Comparison of ENCODE assay signal across 13 mouse cellular contexts in genomic region chr2:157073378-157074052, GRCm38 (mm10). TPM values are rescaled to one million over a fixed set of nuclear protein-coding genes. Genes with fewer than 3 reads are reported as not detected.
DNase-seq lines count a peak whose midpoint lies in the region; ATAC-seq and TF ChIP-seq lines count a peak whose summit lies in the region.
"Had no signal": no experiment of that assay in that cellular context is flagged by ENCODE, and none has a peak within 500 bp of the region (broad histone marks: within the 10 kb centered on the region; RNA-seq: fewer than 3 reads in every experiment).

No protein-coding gene starts in this region.

- H3K9me3 ChIP-seq in forebrain, embryonic 14.5 days (replicated peaks; ENCODE audit: control insufficient read depth, low read length): no peaks in the 10 kb centered on the region
- H3K9me3 ChIP-seq in forebrain, embryonic 12.5 days: no peaks in the 10 kb centered on the region
- no peaks in the 10 kb centered on the region for H3K9me3 ChIP-seq in midbrain, embryonic 15.5 days
- H3K9me3 ChIP-seq in midbrain, embryonic 14.5 days (ENCODE audit: control insufficient read depth, low read length): no peaks in the 10 kb centered on the region
- no peaks in the 10 kb centered on the region for H3K9me3 ChIP-seq in heart, postnatal 0 days (replicated peaks; ENCODE audit: control insufficient read depth, low read length)
- H3K9me3 ChIP-seq in stomach, postnatal 0 days (ENCODE audit: control insufficient read depth, low read length): no peaks in the 10 kb centered on the region

- H3K4me2 ChIP-seq in forebrain, embryonic 14.5 days (ENCODE audit: low read length): peak overlapping the region; percentile 89; the same call in 1 of the 2 replicates
- H3K4me2 ChIP-seq in forebrain, embryonic 12.5 days: no peak overlapping the region
- no peak overlapping the region; the same call in 1 of the 2 replicates for H3K4me2 ChIP-seq in midbrain, embryonic 15.5 days
- no peak overlapping the region for H3K4me2 ChIP-seq in midbrain, embryonic 14.5 days (ENCODE audit: low read length)
- H3K4me2 ChIP-seq in heart, postnatal 0 days (ENCODE audit: low read depth, low read length): no peak overlapping the region
- 0 out of 2 replicates have a peak overlapping the region, but pooled peaks have one; percentile 25 for H3K4me2 ChIP-seq in stomach, postnatal 0 days (replicated peaks; ENCODE audit: low read depth)

- H3K4me1 ChIP-seq in forebrain, embryonic 14.5 days (ENCODE audit: control insufficient read depth, insufficient read depth, low read length): peaks cover 79% of the 10 kb centered on the region
- H3K4me1 ChIP-seq in forebrain, embryonic 12.5 days: peaks cover 93% of the 10 kb centered on the region
- peaks cover 89% of the 10 kb centered on the region for H3K4me1 ChIP-seq in midbrain, embryonic 15.5 days
- peaks cover 88% of the 10 kb centered on the region for H3K4me1 ChIP-seq in midbrain, embryonic 14.5 days (ENCODE audit: control insufficient read depth, insufficient read depth, low read length)
- H3K4me1 ChIP-seq in heart, postnatal 0 days (ENCODE audit: control insufficient read depth, insufficient read depth): peaks cover 86% of the 10 kb centered on the region
- H3K4me1 ChIP-seq in stomach, postnatal 0 days (replicated peaks; ENCODE audit: control insufficient read depth, insufficient read depth): peaks cover 42% of the 10 kb centered on the region

- H3K36me3 ChIP-seq in forebrain, embryonic 14.5 days (ENCODE audit: control insufficient read depth, insufficient read depth, low read length): peaks cover 17% of the 10 kb centered on the region; the same call in 1 of the 2 replicates
- H3K36me3 ChIP-seq in forebrain, embryonic 12.5 days (replicated peaks): peaks cover 17% of the 10 kb centered on the region; the same call in 1 of the 2 replicates
- no peaks in the 10 kb centered on the region for H3K36me3 ChIP-seq in midbrain, embryonic 15.5 days (replicated peaks)
- H3K36me3 ChIP-seq in midbrain, embryonic 14.5 days (ENCODE audit: control insufficient read depth, insufficient read depth, low read length): peaks cover 14% of the 10 kb centered on the region
- peaks cover 6% of the 10 kb centered on the region; the same call in 1 of the 2 replicates for H3K36me3 ChIP-seq in heart, postnatal 0 days (replicated peaks; ENCODE audit: control insufficient read depth, insufficient read depth, low read length)
- peaks cover 2% of the 10 kb centered on the region; the same call in 1 of the 2 replicates for H3K36me3 ChIP-seq in stomach, postnatal 0 days (ENCODE audit: control insufficient read depth, insufficient read depth, low read length)

- no peak for DNase-seq in forebrain, embryonic 14.5 days (ENCODE audit: low spot score)
- no peak for DNase-seq in midbrain, embryonic 14.5 days
- DNase-seq in heart, postnatal 0 days (ENCODE audit: low spot score): no peak
- no peak for DNase-seq in stomach, postnatal 0 days (ENCODE audit: low spot score)
- no peak for DNase-seq in gastrocnemius, adult 18-20 months (ENCODE audit: low spot score)
- no peak for DNase-seq in thymus, adult 18-20 months
- DNase-seq: kidney, adult 11 months had no signal

- no peak overlapping the region for H3K4me3 ChIP-seq in forebrain, embryonic 14.5 days (ENCODE audit: low read depth, low read length)
- H3K4me3 ChIP-seq in forebrain, embryonic 12.5 days (replicated peaks): no peak overlapping the region
- no peak overlapping the region for H3K4me3 ChIP-seq in midbrain, embryonic 15.5 days
- H3K4me3 ChIP-seq in midbrain, embryonic 14.5 days (replicated peaks; ENCODE audit: low read depth, low read length): no peak overlapping the region
- no peak overlapping the region for H3K4me3 ChIP-seq in heart, postnatal 0 days (ENCODE audit: low read depth, low read length)
- H3K4me3 ChIP-seq in stomach, postnatal 0 days (ENCODE audit: low read depth, low read length): no peak overlapping the region

- H3K27me3 ChIP-seq in forebrain, embryonic 14.5 days (replicated peaks; ENCODE audit: control insufficient read depth, insufficient read depth, low read length): no peaks in the 10 kb centered on the region
- H3K27me3 ChIP-seq in forebrain, embryonic 12.5 days: no peaks in the 10 kb centered on the region
- H3K27me3 ChIP-seq in midbrain, embryonic 15.5 days (replicated peaks): no peaks in the 10 kb centered on the region
- H3K27me3 ChIP-seq in midbrain, embryonic 14.5 days (ENCODE audit: control insufficient read depth, insufficient read depth, low read length): no peaks in the 10 kb centered on the region
- no peaks in the 10 kb centered on the region for H3K27me3 ChIP-seq in heart, postnatal 0 days (ENCODE audit: control insufficient read depth, insufficient read depth, low read length)
- H3K27me3 ChIP-seq in stomach, postnatal 0 days (ENCODE audit: control insufficient read depth, insufficient read depth, low read length): no peaks in the 10 kb centered on the region

- 0 out of 2 replicates have a peak overlapping the region, but pooled peaks have one; percentile 17 for H3K9ac ChIP-seq in forebrain, embryonic 14.5 days (ENCODE audit: low read length)
- no peak overlapping the region for H3K9ac ChIP-seq in forebrain, embryonic 12.5 days
- H3K9ac ChIP-seq in midbrain, embryonic 15.5 days: no peak overlapping the region
- no peak overlapping the region for H3K9ac ChIP-seq in midbrain, embryonic 14.5 days (replicated peaks; ENCODE audit: low read length)
- no peak overlapping the region for H3K9ac ChIP-seq in heart, postnatal 0 days (replicated peaks; ENCODE audit: low read depth, low read length)
- H3K9ac ChIP-seq in stomach, postnatal 0 days (ENCODE audit: low read length): no peak overlapping the region

- no peak for TF ChIP-seq CTCF in heart, postnatal 0 days (IDR thresholded peaks at IDR 0.05; ENCODE audit: low read depth)
- no peak for TF ChIP-seq CTCF in stomach, postnatal 0 days (IDR thresholded peaks at IDR 0.05; ENCODE audit: low read depth)

- WGBS in forebrain, embryonic 14.5 days: 82% methylated on average over 9 of the region's 9 CpGs
- 88% methylated on average over 9 of the region's 9 CpGs for WGBS in forebrain, embryonic 12.5 days
- WGBS in midbrain, embryonic 15.5 days: 74% methylated on average over 9 of the region's 9 CpGs
- 69% methylated on average over 9 of the region's 9 CpGs for WGBS in midbrain, embryonic 14.5 days
- 50% methylated on average over 9 of the region's 9 CpGs for WGBS in heart, postnatal 0 days
- 51% methylated on average over 9 of the region's 9 CpGs for WGBS in stomach, postnatal 0 days

- no peak for ATAC-seq in forebrain, embryonic 14.5 days
- ATAC-seq in forebrain, embryonic 12.5 days (ENCODE audit: low FRiP score): no peak
- no peak for ATAC-seq in midbrain, embryonic 15.5 days (replicated peaks)
- ATAC-seq in midbrain, embryonic 14.5 days (ENCODE audit: low FRiP score, low TSS enrichment): no peak
- ATAC-seq in heart, postnatal 0 days (ENCODE audit: insufficient read depth, low read depth): no peak
- no peak for ATAC-seq in stomach, postnatal 0 days (ENCODE audit: low FRiP score, low TSS enrichment)

- no peak overlapping the region for H3K27ac ChIP-seq in forebrain, embryonic 14.5 days (ENCODE audit: low read depth, low read length)
- H3K27ac ChIP-seq in forebrain, embryonic 12.5 days: no peak overlapping the region
- 0 out of 2 replicates have a peak overlapping the region, but pooled peaks have one; percentile 2 for H3K27ac ChIP-seq in midbrain, embryonic 15.5 days
- H3K27ac ChIP-seq in midbrain, embryonic 14.5 days (replicated peaks; ENCODE audit: low read depth, low read length): no peak overlapping the region
- peak overlapping the region; percentile 84 for H3K27ac ChIP-seq in heart, postnatal 0 days (ENCODE audit: low read depth)
- H3K27ac ChIP-seq in stomach, postnatal 0 days (replicated peaks): peak overlapping the region; percentile 86

- TF ChIP-seq EP300 in heart, postnatal 0 days (IDR thresholded peaks at IDR 0.05; ENCODE audit: low read depth): no peak
- TF ChIP-seq EP300 in stomach, postnatal 0 days (optimal IDR thresholded peaks at IDR 0.05): no peak

RNA-seq across cellular contexts. Expression of gene Soga1, which starts 5.5 kb away (rescaled TPM):
- polyA plus RNA-seq in forebrain, embryonic 14.5 days (2014; fragmentation: Nextera tagmentation; extraction: Ambion mirVana): 5.9 and 8.1 TPM in 2 replicates
- 6.0 and 7.4 TPM in 2 replicates for polyA plus RNA-seq in forebrain, embryonic 12.5 days (2016; fragmentation: Nextera tagmentation; extraction: Ambion mirVana)
- polyA plus RNA-seq in midbrain, embryonic 15.5 days (2015; fragmentation: Nextera tagmentation; extraction: Ambion mirVana): 6.8 and 7.1 TPM in 2 replicates
- 12.0 and 13.1 TPM in 2 replicates for polyA plus RNA-seq in midbrain, embryonic 14.5 days (2014; fragmentation: Nextera tagmentation; extraction: Ambion mirVana)
- 21.0 and 48.5 TPM in 2 replicates for total RNA-seq in heart, postnatal 0 days (2014; rRNA removed; ENCODE audit: low replicate concordance)
- polyA plus RNA-seq in heart, postnatal 0 days (2015; fragmentation: Nextera tagmentation; extraction: Ambion mirVana): 1.0 and 1.1 TPM in 2 replicates
- 0.65 and 0.86 TPM in 2 replicates for polyA plus RNA-seq in stomach, postnatal 0 days (2015; fragmentation: Nextera tagmentation; extraction: Ambion mirVana)
- 1 to 10 TPM; 2.7 to 3.9 TPM for total RNA-seq in gastrocnemius, adult 18-20 months (2021)

RNA-seq across cellular contexts. Expression of gene Tldc2, which starts 13.3 kb away (rescaled TPM):
- not detected in 2 replicates for polyA plus RNA-seq in forebrain, embryonic 14.5 days (2014; fragmentation: Nextera tagmentation; extraction: Ambion mirVana)
- polyA plus RNA-seq in forebrain, embryonic 12.5 days (2016; fragmentation: Nextera tagmentation; extraction: Ambion mirVana): not detected in 2 replicates
- not detected in 2 replicates for polyA plus RNA-seq in midbrain, embryonic 15.5 days (2015; fragmentation: Nextera tagmentation; extraction: Ambion mirVana)
- polyA plus RNA-seq in midbrain, embryonic 14.5 days (2014; fragmentation: Nextera tagmentation; extraction: Ambion mirVana): not detected in 2 replicates
- not detected in 2 replicates for total RNA-seq in heart, postnatal 0 days (2014; rRNA removed; ENCODE audit: low replicate concordance)
- not detected in 2 replicates for polyA plus RNA-seq in heart, postnatal 0 days (2015; fragmentation: Nextera tagmentation; extraction: Ambion mirVana)
- not detected in 2 replicates for polyA plus RNA-seq in stomach, postnatal 0 days (2015; fragmentation: Nextera tagmentation; extraction: Ambion mirVana)
- total RNA-seq in gastrocnemius, adult 18-20 months (2021): not detected
- total RNA-seq: adrenal gland, postnatal 25 days had no signal
- polyA plus RNA-seq: limb, embryonic 14.5 days; neural tube, embryonic 11.5 days; spleen, adult 2 months had no signal

Comparison
In these comparisons a context has a peak if more than half of its experiments do, and no peak if none do; other contexts are left out.
1. H3K27ac ChIP-seq: peak in midbrain, embryonic 15.5 days (single experiment), heart, postnatal 0 days (single experiment) and stomach, postnatal 0 days (single experiment); none in forebrain, embryonic 14.5 days (single experiment), forebrain, embryonic 12.5 days (single experiment) and midbrain, embryonic 14.5 days (single experiment).
2. H3K4me2 ChIP-seq: peak in forebrain, embryonic 14.5 days (single experiment) and stomach, postnatal 0 days (single experiment); none in forebrain, embryonic 12.5 days (single experiment), midbrain, embryonic 15.5 days (single experiment), midbrain, embryonic 14.5 days (single experiment) and heart, postnatal 0 days (single experiment).